Comparison of ENCODE assay signal across 14 mouse cellular contexts in genomic region chr12:8774183-8774582, GRCm38 (mm10). TPM values are rescaled to one million over a fixed set of nuclear protein-coding genes. Genes with fewer than 3 reads are reported as not detected.
DNase-seq lines count a peak whose midpoint lies in the region; ATAC-seq and TF ChIP-seq lines count a peak whose summit lies in the region.
"Had no signal": no experiment of that assay in that cellular context is flagged by ENCODE, and none has a peak within 500 bp of the region (broad histone marks: within the 10 kb centered on the region; RNA-seq: fewer than 3 reads in every experiment).

No protein-coding gene starts in this region.

- TF ChIP-seq POLR2A in limb, embryonic 14.5 days (IDR thresholded peaks at IDR 0.05; ENCODE audit: borderline replicate concordance, extremely low read depth, insufficient read depth, insufficient read length) = no peak

- H3K27ac ChIP-seq in hindbrain, embryonic 10.5 days = no peak overlapping the region
- no peak overlapping the region for H3K27ac ChIP-seq in hindbrain, embryonic 12.5 days
- no peak overlapping the region for H3K27ac ChIP-seq in embryonic facial prominence, embryonic 10.5 days (replicated peaks)
- H3K27ac ChIP-seq in limb, embryonic 14.5 days (replicated peaks; ENCODE audit: low read depth, low read length) = no peak overlapping the region
- H3K27ac ChIP-seq: layer of hippocampus, adult 2 months had no signal

- peaks cover 42% of the 10 kb centered on the region for H3K4me1 ChIP-seq in hindbrain, embryonic 10.5 days (replicated peaks)
- H3K4me1 ChIP-seq in hindbrain, embryonic 12.5 days = peaks cover 19% of the 10 kb centered on the region
- H3K4me1 ChIP-seq in embryonic facial prominence, embryonic 10.5 days = peaks cover 60% of the 10 kb centered on the region
- peaks cover 54% of the 10 kb centered on the region for H3K4me1 ChIP-seq in limb, embryonic 14.5 days (ENCODE audit: control insufficient read depth, insufficient read depth, low read length)

- no peak overlapping the region for H3K9ac ChIP-seq in hindbrain, embryonic 12.5 days
- peak overlapping the region; percentile 26; the same call in 1 of the 2 replicates for H3K9ac ChIP-seq in limb, embryonic 14.5 days (ENCODE audit: low read depth, low read length, severe bottlenecking)

- no peak for ATAC-seq in hindbrain, embryonic 12.5 days (ENCODE audit: low FRiP score)
- no peak for ATAC-seq in limb, embryonic 14.5 days (ENCODE audit: low FRiP score, low read depth)

- H3K9me3 ChIP-seq in hindbrain, embryonic 10.5 days = no peaks in the 10 kb centered on the region
- no peaks in the 10 kb centered on the region for H3K9me3 ChIP-seq in hindbrain, embryonic 12.5 days (replicated peaks)
- no peaks in the 10 kb centered on the region for H3K9me3 ChIP-seq in embryonic facial prominence, embryonic 10.5 days
- H3K9me3 ChIP-seq in limb, embryonic 14.5 days (ENCODE audit: control insufficient read depth, low read length) = no peaks in the 10 kb centered on the region

- peaks cover 12% of the 10 kb centered on the region for H3K36me3 ChIP-seq in hindbrain, embryonic 10.5 days
- no peaks in the 10 kb centered on the region for H3K36me3 ChIP-seq in hindbrain, embryonic 12.5 days
- peaks cover 27% of the 10 kb centered on the region for H3K36me3 ChIP-seq in embryonic facial prominence, embryonic 10.5 days (replicated peaks)
- no peaks in the 10 kb centered on the region for H3K36me3 ChIP-seq in limb, embryonic 14.5 days (ENCODE audit: control insufficient read depth, insufficient read depth, low read length)

- no peaks in the 10 kb centered on the region for H3K27me3 ChIP-seq in hindbrain, embryonic 10.5 days (ENCODE audit: insufficient read depth, poor library complexity, severe bottlenecking)
- H3K27me3 ChIP-seq in hindbrain, embryonic 12.5 days = no peaks in the 10 kb centered on the region
- H3K27me3 ChIP-seq in embryonic facial prominence, embryonic 10.5 days (replicated peaks; ENCODE audit: low read depth, poor library complexity, severe bottlenecking) = no peaks in the 10 kb centered on the region
- no peaks in the 10 kb centered on the region for H3K27me3 ChIP-seq in limb, embryonic 14.5 days (ENCODE audit: control insufficient read depth, insufficient read depth, low read length)

- H3K4me2 ChIP-seq in hindbrain, embryonic 12.5 days (replicated peaks) = no peak overlapping the region
- H3K4me2 ChIP-seq in limb, embryonic 14.5 days (replicated peaks; ENCODE audit: low read depth, low read length, severe bottlenecking) = peak overlapping the region; percentile 89; the same call in 1 of the 2 replicates

- peak overlapping the region; percentile 81; the same call in 1 of the 2 replicates for H3K4me3 ChIP-seq in hindbrain, embryonic 10.5 days
- no peak overlapping the region for H3K4me3 ChIP-seq in hindbrain, embryonic 12.5 days
- peak overlapping the region; percentile 88; the same call in 1 of the 2 replicates for H3K4me3 ChIP-seq in embryonic facial prominence, embryonic 10.5 days
- peak overlapping the region; percentile 66; the same call in 1 of the 2 replicates for H3K4me3 ChIP-seq in limb, embryonic 14.5 days (replicated peaks; ENCODE audit: low read length)
- H3K4me3 ChIP-seq: layer of hippocampus, adult 2 months had no signal

- no peak for DNase-seq in hindbrain, embryonic 10.5 days (ENCODE audit: low spot score)
- peak; percentile 31 for DNase-seq in 3T3-L1 (ENCODE audit: low read depth, low spot score)
- no peak for DNase-seq in embryonic facial prominence, embryonic 10.5 days (ENCODE audit: low spot score)
- no peak for DNase-seq in limb, embryonic 14.5 days (ENCODE audit: low spot score)
- no peak for DNase-seq in B cell, adult 2 months
- DNase-seq in left cerebral cortex, adult 8-10 months (ENCODE audit: low spot score in 2 of 2) = no peak
- DNase-seq: adrenal gland, postnatal 14 days; cerebellum, postnatal 36 days; gastrocnemius, postnatal 36 days; heart, postnatal 36 days; kidney, adult 2 months; thymus, postnatal 14 days had no signal

RNA-seq across cellular contexts. Expression of gene Sdc1, which starts 3.1 kb away (rescaled TPM):
- 92.2 and 117 TPM in 2 replicates for polyA plus RNA-seq in hindbrain, embryonic 10.5 days (2016; fragmentation: Nextera tagmentation; extraction: Ambion mirVana)
- polyA plus RNA-seq in hindbrain, embryonic 12.5 days (2016; fragmentation: Nextera tagmentation; extraction: Ambion mirVana) = 70.1 and 81.0 TPM in 2 replicates
- polyA plus RNA-seq in embryonic facial prominence, embryonic 10.5 days (2016; fragmentation: Nextera tagmentation; extraction: Ambion mirVana) = 157 and 158 TPM in 2 replicates
- polyA plus RNA-seq in limb, embryonic 14.5 days (2012; rRNA removed) = 268 and 329 TPM in 2 replicates
- polyA plus RNA-seq in limb, embryonic 14.5 days (2014; fragmentation: Nextera tagmentation; extraction: Ambion mirVana) = 238 and 240 TPM in 2 replicates
- total RNA-seq in left cerebral cortex, adult 8-10 months (2022) = 1 to 10 TPM in 3 of 4 experiments, under 1 TPM in 1; 0.87 to 1.7 (median 1.4) TPM
